Comparison of ENCODE assay signal across 28 mouse cellular contexts in genomic region chr13:26503744-26504143, GRCm38 (mm10).
"Had no signal": no experiment of that assay in that cellular context is flagged by ENCODE, and none has a peak within 500 bp of the region (broad histone marks: within the 10 kb centered on the region; RNA-seq: fewer than 3 reads in every experiment).

No protein-coding gene starts in this region.

- H3K4me3 ChIP-seq: gastrocnemius, adult 2 months; heart, embryonic 10.5 days; heart, embryonic 12.5 days; hindbrain, embryonic 10.5 days; hindbrain, embryonic 12.5 days; intestine, embryonic 15.5 days; layer of hippocampus, adult 2 months; left cerebral cortex, adult 2 months; limb, embryonic 10.5 days; limb, embryonic 12.5 days; liver, embryonic 13.5 days; liver, embryonic 15.5 days had no signal

- H3K9me3 ChIP-seq: heart, embryonic 10.5 days; heart, embryonic 12.5 days; hindbrain, embryonic 10.5 days; hindbrain, embryonic 12.5 days; intestine, embryonic 15.5 days; limb, embryonic 10.5 days; limb, embryonic 12.5 days; liver, embryonic 13.5 days; liver, embryonic 15.5 days had no signal

- H3K36me3 ChIP-seq: heart, embryonic 10.5 days; heart, embryonic 12.5 days; hindbrain, embryonic 10.5 days; hindbrain, embryonic 12.5 days; intestine, embryonic 15.5 days; limb, embryonic 10.5 days; limb, embryonic 12.5 days; liver, embryonic 13.5 days; liver, embryonic 15.5 days had no signal

- H3K27me3 ChIP-seq: heart, embryonic 12.5 days; hindbrain, embryonic 12.5 days; intestine, embryonic 15.5 days; limb, embryonic 12.5 days; liver, embryonic 13.5 days; liver, embryonic 15.5 days had no signal

- H3K4me1 ChIP-seq: heart, embryonic 10.5 days; heart, embryonic 12.5 days; hindbrain, embryonic 10.5 days; hindbrain, embryonic 12.5 days; intestine, embryonic 15.5 days; limb, embryonic 10.5 days; limb, embryonic 12.5 days; liver, embryonic 13.5 days; liver, embryonic 15.5 days had no signal

- H3K27ac ChIP-seq: gastrocnemius, adult 2 months; heart, embryonic 10.5 days; hindbrain, embryonic 10.5 days; hindbrain, embryonic 12.5 days; hindbrain, embryonic 14.5 days; intestine, embryonic 15.5 days; layer of hippocampus, adult 2 months; left cerebral cortex, adult 2 months; limb, embryonic 10.5 days; limb, embryonic 12.5 days; liver, embryonic 13.5 days; liver, embryonic 15.5 days had no signal

- H3K4me2 ChIP-seq: heart, embryonic 12.5 days; hindbrain, embryonic 12.5 days; hindbrain, embryonic 14.5 days; intestine, embryonic 15.5 days; limb, embryonic 12.5 days; liver, embryonic 11.5 days; liver, embryonic 13.5 days; liver, embryonic 15.5 days had no signal

- DNase-seq: gastrocnemius, adult 2 months; gastrocnemius, postnatal 10 days; gastrocnemius, postnatal 25 days; heart, adult 18-20 months; heart, postnatal 10 days; heart, postnatal 4 days; kidney, adult 18-20 months; kidney, adult 8-10 months; kidney, postnatal 10 days; kidney, postnatal 25 days; kidney, postnatal 4 days; liver; liver, embryonic 13.5 days had no signal

- H3K9ac ChIP-seq: heart, embryonic 12.5 days; hindbrain, embryonic 12.5 days; hindbrain, embryonic 14.5 days; intestine, embryonic 15.5 days; limb, embryonic 12.5 days; liver, embryonic 13.5 days; liver, embryonic 15.5 days had no signal

- ATAC-seq: hindbrain, embryonic 16.5 days; inflammation-experienced regulatory T-cells, adult 6 months; intestine, embryonic 15.5 days; intestine, postnatal 0 days had no signal
